Mouse (Mus musculus) megakaryocyte, embryonic 14.5 days (primary cell): Measurements from ENCODE around the gene Olfr1395.
"Not testable (repeated sequence)": the region's sequence is repeated elsewhere in the genome, so short reads cannot be mapped to it uniquely, and the experiment has no call there.

Source experiments
- FLI1 ChIP-seq: IDR thresholded peaks from 2 replicates; pipeline ENCODE4 v1.6.1; 2012; ENCODE audit warnings: low read length, inconsistent platforms, mixed read lengths
- GATA1 ChIP-seq: IDR thresholded peaks from 3 replicates; pipeline ENCODE4 v1.6.1; 2012; ENCODE audit warnings: mixed read lengths, low read length, inconsistent platforms, borderline replicate concordance

GRCm38 (mm10) chr11:49194771-49195170, 52.7 kb downstream of the Olfr1395 start:
- TF ChIP-seq GATA1, FLI1: not testable (repeated sequence)
